Mouse (Mus musculus): ENCODE measurements around the gene Bend6.

Bend6 gene

GRCm38 (mm10) chr1:33907421-33908190, at the start of gene Bend6:
Gene Bend6 (minus strand): TSS chr1:33907816.
- in situ Hi-C loops (cut with MboI, MseI): no loop called here

GRCm38 (mm10) chr1:33955626-33956025, 48.0 kb upstream of the Bend6 start:
- in situ Hi-C loops (cut with MboI, MseI): no loop called here

GRCm38 (mm10) chr1:33948511-33948910, 40.9 kb upstream of the Bend6 start:
- in situ Hi-C loops (cut with MboI, MseI): no loop called here

GRCm38 (mm10) chr1:33947838-33948237, 40.2 kb upstream of the Bend6 start:
- in situ Hi-C loops (cut with MboI, MseI): no loop called here

GRCm38 (mm10) chr1:33946601-33947395, 39.2 kb upstream of the Bend6 start:
- in situ Hi-C loops (cut with MboI, MseI): no loop called here

GRCm38 (mm10) chr1:33945756-33946155, 38.1 kb upstream of the Bend6 start:
- in situ Hi-C loops (cut with MboI, MseI): no loop called here

- in situ Hi-C loops (cut with MboI, MseI): loop anchor here (5.0 kb wide), 1 partner anchor 108 kb away; no protein-coding TSS in a partner anchor
Observed at GRCm38 (mm10) chr1:33944977-33945750, 37.5 kb upstream of the Bend6 start.

GRCm38 (mm10) chr1:33943943-33944342, 36.3 kb upstream of the Bend6 start:
- in situ Hi-C loops (cut with MboI, MseI): loop anchor here (5.0 kb wide), 1 partner anchor 107 kb away; no protein-coding TSS in a partner anchor

- in situ Hi-C loops (cut with MboI, MseI): loop anchor here (5.0 kb wide), 1 partner anchor 105 kb away; no protein-coding TSS in a partner anchor
Observed at GRCm38 (mm10) chr1:33942638-33943037, 35.0 kb upstream of the Bend6 start.

GRCm38 (mm10) chr1:33940364-33940928, 32.8 kb upstream of the Bend6 start:
- in situ Hi-C loops (cut with MboI, MseI): loop anchor here (5.0 kb wide), 1 partner anchor 103 kb away; no protein-coding TSS in a partner anchor

GRCm38 (mm10) chr1:33939828-33940227, 32.2 kb upstream of the Bend6 start:
- in situ Hi-C loops (cut with MboI, MseI): loop anchor here (5.0 kb wide), 1 partner anchor 103 kb away; no protein-coding TSS in a partner anchor

GRCm38 (mm10) chr1:33935946-33936345, 28.3 kb upstream of the Bend6 start:
- in situ Hi-C loops (cut with MboI, MseI): no loop called here

GRCm38 (mm10) chr1:33932845-33933499, 25.4 kb upstream of the Bend6 start:
- in situ Hi-C loops (cut with MboI, MseI): no loop called here

- in situ Hi-C loops (cut with MboI, MseI): no loop called here
Observed at GRCm38 (mm10) chr1:33932196-33932595, 24.6 kb upstream of the Bend6 start.

- in situ Hi-C loops (cut with MboI, MseI): no loop called here
Observed at GRCm38 (mm10) chr1:33931791-33932190, 24.2 kb upstream of the Bend6 start.

- in situ Hi-C loops (cut with MboI, MseI): no loop called here
Observed at GRCm38 (mm10) chr1:33927466-33927865, 19.9 kb upstream of the Bend6 start.

- in situ Hi-C loops (cut with MboI, MseI): no loop called here
Observed at GRCm38 (mm10) chr1:33925283-33925682, 17.7 kb upstream of the Bend6 start.

- in situ Hi-C loops (cut with MboI, MseI): no loop called here
Observed at GRCm38 (mm10) chr1:33922975-33923374, 15.4 kb upstream of the Bend6 start.

- in situ Hi-C loops (cut with MboI, MseI): no loop called here
Observed at GRCm38 (mm10) chr1:33916554-33916953, 8.9 kb upstream of the Bend6 start.

GRCm38 (mm10) chr1:33911589-33911988, 4.0 kb upstream of the Bend6 start:
- in situ Hi-C loops (cut with MboI, MseI): no loop called here
